Mouse (Mus musculus) gastrocnemius, postnatal 14 days (tissue): Measurements from ENCODE around the gene AC161166.1. TPM values are rescaled to one million over a fixed set of nuclear protein-coding genes. Genes with fewer than 3 reads are reported as not detected.
"Not testable (repeated sequence)": the region's sequence is repeated elsewhere in the genome, so short reads cannot be mapped to it uniquely, and the experiment has no call there.

Experiments
- DNase-seq: peaks from one replicate; pipeline ENCODE4 v3.0.0; 2021; ENCODE audit warnings: mixed read lengths
- intact Hi-C: fragments of 180-260 bp; cut with DNase I; formaldehyde crosslinking; loops from one replicate; pipeline ENCODE4 v1.15.1; 2025; ENCODE audit warnings: low total_unique reads
- total RNA-seq, 2 experiments: library from RNA; stranded (reverse); gene quantifications; 2 replicates each; pipeline ENCODE4 v1.2.3; 2021

AC161166.1 gene
- total RNA-seq, 2 experiments from 2014 or later = not detected

- intact Hi-C loops = no loop called here
- no peak for DNase-seq
Measured at GRCm38 (mm10) chr7:24529580-24529979, 17.3 kb upstream of the AC161166.1 start.

GRCm38 (mm10) chr7:24528861-24529260, 16.6 kb upstream of the AC161166.1 start:
- intact Hi-C loops = no loop called here
- DNase-seq = no peak

GRCm38 (mm10) chr7:24525686-24526420, 13.6 kb upstream of the AC161166.1 start:
- DNase-seq = no peak
- intact Hi-C loops = no loop called here

GRCm38 (mm10) chr7:24524978-24525377, 12.7 kb upstream of the AC161166.1 start:
- no peak for DNase-seq
- intact Hi-C loops = no loop called here

- DNase-seq = no peak
- intact Hi-C loops = no loop called here
Measured at GRCm38 (mm10) chr7:24523723-24524122, 11.5 kb upstream of the AC161166.1 start.

GRCm38 (mm10) chr7:24522805-24523204, 10.6 kb upstream of the AC161166.1 start:
- no peak for DNase-seq
- intact Hi-C loops = no loop called here

- intact Hi-C loops, DNase-seq: not testable (repeated sequence)
Measured at GRCm38 (mm10) chr7:24520054-24520453, 7.8 kb upstream of the AC161166.1 start.

- intact Hi-C loops = loop anchor here (10.0 kb wide), 1 partner anchor 46 kb away; no protein-coding TSS in a partner anchor
- no peak for DNase-seq
Measured at GRCm38 (mm10) chr7:24519130-24519529, 6.9 kb upstream of the AC161166.1 start.

GRCm38 (mm10) chr7:24517654-24518053, 5.4 kb upstream of the AC161166.1 start:
- intact Hi-C loops = loop anchor here (1.0 to 10.0 kb wide), 2 partner anchors 25 to 47 kb away; no protein-coding TSS in a partner anchor
- DNase-seq = no peak

GRCm38 (mm10) chr7:24517077-24517476, 4.8 kb upstream of the AC161166.1 start:
- no peak for DNase-seq
- intact Hi-C loops = loop anchor here (10.0 kb wide), 1 partner anchor 48 kb away; no protein-coding TSS in a partner anchor

- DNase-seq = not testable (repeated sequence)
- intact Hi-C loops = loop anchor here (10.0 kb wide), 1 partner anchor 48 kb away; no protein-coding TSS in a partner anchor
Measured at GRCm38 (mm10) chr7:24516319-24516718, 4.1 kb upstream of the AC161166.1 start.

GRCm38 (mm10) chr7:24507726-24508114, 4.5 kb downstream of the AC161166.1 start:
- intact Hi-C loops = no loop called here
- no peak for DNase-seq

- DNase-seq = peak; percentile 94
- intact Hi-C loops = no loop called here
Measured at GRCm38 (mm10) chr7:24506838-24507725, 5.2 kb downstream of the AC161166.1 start, which contains the start of gene Zfp428. TSS of gene Zfp428 (plus strand) at chr7:24507006.

GRCm38 (mm10) chr7:24506476-24506837, 5.8 kb downstream of the AC161166.1 start:
- intact Hi-C loops = no loop called here
- DNase-seq = peak; percentile 57

- no peak for DNase-seq
- intact Hi-C loops = no loop called here
Measured at GRCm38 (mm10) chr7:24506065-24506459, 6.2 kb downstream of the AC161166.1 start.

GRCm38 (mm10) chr7:24505447-24506064, 6.7 kb downstream of the AC161166.1 start:
- intact Hi-C loops = no loop called here
- no peak for DNase-seq

- intact Hi-C loops = no loop called here
Measured at GRCm38 (mm10) chr7:24504868-24505267, 7.4 kb downstream of the AC161166.1 start.

GRCm38 (mm10) chr7:24504004-24504403, 8.3 kb downstream of the AC161166.1 start:
- DNase-seq = no peak
- intact Hi-C loops = no loop called here

More at GRCm38 (mm10) chr7:24504868-24505267, 7.4 kb downstream of the AC161166.1 start:
- DNase-seq = no peak

- intact Hi-C loops = no loop called here
- DNase-seq = no peak
Measured at GRCm38 (mm10) chr7:24501492-24501891, 10.8 kb downstream of the AC161166.1 start.

GRCm38 (mm10) chr7:24500929-24501328, 11.3 kb downstream of the AC161166.1 start:
- no peak for DNase-seq
- intact Hi-C loops = no loop called here
